Mouse (Mus musculus) ovary, postnatal 14 days (tissue): ENCODE data around the gene Gm7792.
"Not testable (repeated sequence)": the region's sequence is repeated elsewhere in the genome, so short reads cannot be mapped to it uniquely, and the experiment has no call there.

ENCODE experiments used
- DNase-seq: peaks from one replicate; pipeline ENCODE4 v3.0.0; 2022; ENCODE audit warnings: low spot score

Gene Gm7792

GRCm38 (mm10) chr5:93843476-93843875, at the start of gene Gm7792:
Gene Gm7792 (plus strand): TSS chr5:93843776.
- not testable (repeated sequence) for DNase-seq
